Mouse (Mus musculus) adrenal gland, postnatal 36 days (tissue): ENCODE results near the gene Tecrl. TPM values are rescaled to one million over a fixed set of nuclear protein-coding genes. Genes with fewer than 3 reads are reported as not detected.

Source experiments
- DNase-seq, 2 experiments: peaks; one replicate each; pipeline ENCODE4 v3.0.0; 2021; ENCODE audit warnings: mixed read lengths in 1 of 2
- long read RNA-seq, 2 experiments: library from polyadenylated mRNA; stranded (forward); transcript quantifications; one replicate each; pipeline ENCODE4 v2.0.0; 2021; ENCODE audit warnings: borderline sequencing depth in 2 of 2
- total RNA-seq, 2 experiments: library from RNA; stranded (reverse); gene quantifications; 2 replicates each; pipeline ENCODE4 v1.2.3; 2021

The Tecrl gene
- total RNA-seq = not detected
- long read RNA-seq, experiment 1 = 0 reads
- long read RNA-seq, experiment 2 = 0 reads

- DNase-seq = no peak
Observed at GRCm38 (mm10) chr5:83354846-83355561, at the start of gene Tecrl. TSS of gene Tecrl (minus strand) at chr5:83355195.

DNA sequence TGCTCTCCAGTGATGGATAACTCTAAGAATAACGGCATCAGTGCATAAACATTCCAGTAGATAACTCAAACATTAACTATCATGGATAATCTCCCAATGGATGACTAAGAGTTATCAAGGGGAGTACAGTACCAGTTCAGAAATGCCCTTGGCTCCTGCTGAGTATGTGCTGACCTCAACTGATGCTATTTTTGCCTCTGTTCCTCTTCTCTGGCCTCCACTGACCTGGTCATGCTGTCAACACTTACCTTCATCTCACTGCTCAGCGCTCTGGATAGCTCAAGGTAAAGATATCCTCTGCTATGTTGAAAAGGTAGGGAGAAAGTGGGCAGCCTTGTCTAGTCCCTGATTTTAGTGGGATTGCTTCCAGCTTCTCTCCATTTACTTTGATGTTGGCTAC, 30.0 kb upstream of the Tecrl start:
- DNase-seq = no peak

DNA sequence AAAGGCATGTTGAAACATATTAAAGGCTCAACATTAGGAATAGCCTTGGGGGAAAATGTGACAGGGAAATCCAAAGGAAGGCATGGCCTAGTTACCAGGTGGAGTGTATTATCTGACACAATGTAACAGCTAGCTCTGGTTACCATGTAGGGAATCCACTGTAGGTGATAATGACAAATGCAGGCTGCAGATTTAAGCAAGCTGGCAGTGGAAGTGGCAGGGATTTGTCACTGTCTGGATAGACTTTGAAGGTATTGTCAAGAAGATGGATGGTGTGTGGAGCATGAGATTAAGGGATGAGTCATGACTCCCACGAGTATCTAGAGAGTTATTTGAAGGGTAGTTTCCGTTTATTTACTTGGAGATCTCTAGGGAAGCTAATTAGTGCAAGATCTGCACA, 3.4 kb downstream of the Tecrl start:
- no peak for DNase-seq

GRCm38 (mm10) chr5:83339144-83339543, 15.9 kb downstream of the Tecrl start:
- no peak for DNase-seq

DNA sequence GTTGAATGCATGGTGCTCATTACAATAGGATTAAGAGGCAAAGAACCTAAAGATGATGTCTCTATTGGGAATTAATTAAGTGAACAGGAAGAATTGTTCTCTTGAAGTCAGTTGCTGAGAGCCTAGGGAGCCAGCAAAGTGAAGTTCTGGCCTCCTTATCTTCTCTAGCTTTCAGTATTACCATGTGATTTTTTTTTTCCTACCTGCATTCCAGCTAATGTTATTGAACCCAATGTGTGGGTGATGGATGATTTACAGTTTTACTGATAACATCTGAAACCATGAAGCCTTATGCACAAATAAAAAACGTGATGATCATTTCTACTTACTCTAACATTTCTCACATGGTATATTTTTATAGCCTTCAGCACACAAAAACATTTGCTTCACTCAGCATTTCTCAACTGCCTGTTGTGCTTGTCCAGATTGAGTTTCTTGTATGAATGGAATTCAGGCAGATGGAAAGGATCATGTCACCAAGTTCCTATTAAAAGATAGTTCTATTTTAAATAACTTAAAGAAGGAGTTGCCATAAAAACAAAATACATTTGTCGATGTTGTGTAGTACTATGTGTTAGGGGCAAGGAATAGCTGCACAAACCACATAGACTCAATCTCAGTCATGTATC, 87.7 kb downstream of the Tecrl start:
- DNase-seq = no peak

DNA sequence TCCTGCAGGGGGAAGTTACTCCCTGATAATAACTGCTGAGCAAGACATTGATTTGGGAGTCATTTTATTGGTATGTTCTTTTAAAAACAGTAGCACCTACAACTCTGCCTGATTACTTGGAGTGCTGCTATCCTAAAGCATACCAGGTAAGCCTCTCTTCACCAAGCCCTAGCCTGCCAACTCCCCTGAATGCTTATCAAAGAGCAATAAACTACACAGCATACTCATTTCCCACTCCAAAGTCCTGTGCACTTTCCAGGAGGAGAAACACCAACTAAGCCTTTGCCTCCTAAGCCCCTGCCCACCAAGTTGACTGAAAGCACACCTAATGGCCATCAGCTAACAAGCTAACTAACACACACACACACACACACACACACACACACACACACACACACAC, 94.9 kb downstream of the Tecrl start:
- DNase-seq = no peak

GRCm38 (mm10) chr5:83254141-83254540, 100.9 kb downstream of the Tecrl start:
- no peak for DNase-seq

- DNase-seq = no peak
Observed at GRCm38 (mm10) chr5:83238848-83239452, 116.0 kb downstream of the Tecrl start.
